In the genomic region with DNA sequence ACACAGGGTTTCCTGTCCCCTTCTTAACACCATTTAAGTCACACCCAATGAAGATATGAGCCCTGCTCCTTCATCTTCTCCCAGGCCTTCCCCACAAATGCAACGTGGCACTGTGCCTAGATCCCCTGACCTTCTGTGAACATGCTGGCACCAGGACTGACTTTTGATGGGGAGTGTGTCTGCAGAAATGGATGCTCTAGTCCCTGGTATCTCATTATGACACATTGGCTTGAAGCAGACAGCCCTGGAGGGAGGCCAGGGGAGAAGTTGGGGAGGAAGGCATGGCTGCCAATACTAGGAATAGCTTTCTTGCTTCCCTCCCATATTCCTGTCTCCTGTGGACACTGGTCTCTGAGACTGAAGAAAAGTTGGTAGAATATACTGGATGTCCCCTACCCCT, we compare ENCODE assay signal across 9 mouse cellular contexts. TPM values are rescaled to one million over a fixed set of nuclear protein-coding genes. Genes with fewer than 3 reads are reported as not detected.
DNase-seq lines count a peak whose midpoint lies in the region; ATAC-seq lines count a peak whose summit lies in the region.
"Had no signal": no experiment of that assay in that cellular context is flagged by ENCODE, and none has a peak within 500 bp of the region (broad histone marks: within the 10 kb centered on the region; RNA-seq: fewer than 3 reads in every experiment).

No protein-coding gene starts in this region.

- intact Hi-C loops in heart, postnatal 25 days (cut with DNase I), result no loop called here

- ATAC-seq in megakaryocyte, adult 5-6 weeks (ENCODE audit: poor library complexity, severe bottlenecking), result no peak
- ATAC-seq: intestine, postnatal 0 days had no signal

- peak; percentile 77 to 87 for DNase-seq in cerebellum, postnatal 10 days
- no peak for DNase-seq in cerebellum, adult 11 months
- peak; percentile 5 for DNase-seq in heart, adult 8-10 months (ENCODE audit: low spot score)
- no peak for DNase-seq in heart, postnatal 25 days (ENCODE audit: low spot score)
- peak; percentile 39 for DNase-seq in testis, postnatal 10 days (ENCODE audit: low spot score)
- no peak for DNase-seq in testis, postnatal 14 days (ENCODE audit: low spot score)
- peak; percentile 6 to 32 for DNase-seq in lung, postnatal 4 days

RNA-seq across cellular contexts. Expression of gene Elac2, which starts 52.9 kb away (rescaled TPM):
- 10 to 100 TPM; 17.6 to 21.7 (median 18.8) TPM for total RNA-seq in heart, adult 8-10 months (2022)
- total RNA-seq in heart, postnatal 25 days (2021), result 10 to 100 TPM; 19.2 to 22.0 TPM
- total RNA-seq in megakaryocyte, adult 5-6 weeks (2015), result 6.4 and 7.0 TPM in 2 replicates
- 12.9 and 17.4 TPM in 2 replicates for total RNA-seq in megakaryocyte, adult 5-6 weeks (2017)

Comparison
In these comparisons a context has a peak if more than half of its experiments do, and no peak if none do; other contexts are left out.
1. DNase-seq: peak in cerebellum, postnatal 10 days (2 of 2), heart, adult 8-10 months (single experiment), testis, postnatal 10 days (single experiment) and lung, postnatal 4 days (2 of 2); none in cerebellum, adult 11 months (single experiment), heart, postnatal 25 days (single experiment) and testis, postnatal 14 days (single experiment).